Mouse (Mus musculus) v-Abl transformed pro-B cells (cell line): ENCODE measurements around the gene Tsr2.

Experiments used
- in situ Hi-C, 2 experiments: fragments of 400-800 bp; cut with MboI; formaldehyde crosslinking; loops; one replicate each; pipeline ENCODE4 v1.15.1; 2025; ENCODE audit not compliant: unreplicated experiment in 2 of 2

Gene Tsr2

GRCm38 (mm10) chrX:151096171-151097058 is at the start of gene Tsr2:
Gene Tsr2, minus strand, starts transcription at chrX:151096543.
- in situ Hi-C loops: loop anchor here (5.0 to 10.0 kb wide), 2 partner anchors 72 to 79 kb away; partner anchors contain the start of gene Gnl3l (in 1 of the 2)

GRCm38 (mm10) chrX:151132785-151133184 is 36.4 kb upstream of the Tsr2 start:
- in situ Hi-C loops: loop anchor here (10.0 to 25.0 kb wide), 2 partner anchors 1022 to 1705 kb away; no protein-coding TSS in a partner anchor

DNA sequence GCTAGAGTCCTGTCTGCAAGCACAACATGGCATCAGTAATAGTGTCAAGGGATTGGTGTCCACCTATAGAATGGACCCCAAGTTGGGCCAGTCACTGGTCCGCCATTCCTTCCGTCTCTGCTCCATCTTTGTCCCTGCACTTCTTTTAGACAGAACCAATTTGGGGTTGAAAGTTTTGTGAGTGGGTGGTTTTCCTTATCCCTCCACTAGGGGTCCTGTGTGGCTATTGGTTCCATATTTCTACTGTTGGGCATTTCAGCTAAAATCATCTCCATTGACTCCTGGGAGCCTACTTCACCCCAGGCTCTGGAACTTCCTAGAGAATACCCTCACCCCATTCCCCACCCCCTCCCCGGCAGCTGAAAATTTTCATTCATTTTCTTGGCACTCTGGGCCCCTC is 34.1 kb upstream of the Tsr2 start:
- in situ Hi-C loops: loop anchor here (10.0 to 25.0 kb wide), 2 partner anchors 1024 to 1707 kb away; no protein-coding TSS in a partner anchor

DNA sequence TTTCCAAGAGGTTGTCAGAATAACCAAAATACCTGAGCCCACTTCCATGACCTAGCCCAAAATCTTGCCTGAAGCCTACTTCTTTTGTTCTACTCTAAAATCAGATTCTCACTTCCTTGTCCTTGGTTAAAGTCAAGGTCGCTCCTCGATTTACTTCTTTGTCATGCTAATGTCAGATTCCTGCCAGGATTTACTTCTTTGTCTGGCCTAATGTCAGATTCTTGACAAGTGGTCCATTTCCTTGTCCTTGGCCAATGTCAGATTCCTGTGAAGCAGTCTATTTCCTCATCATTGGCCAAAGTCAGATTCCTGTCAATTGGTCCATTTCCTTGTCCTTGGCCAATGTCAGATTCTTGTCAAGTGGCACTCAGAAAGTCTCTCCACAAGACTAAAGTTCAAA is 27.6 kb upstream of the Tsr2 start:
- in situ Hi-C loops: loop anchor here (25.0 kb wide), 2 partner anchors 612 to 1038 kb away; no protein-coding TSS in a partner anchor

GRCm38 (mm10) chrX:151117432-151117831 is 21.1 kb upstream of the Tsr2 start:
- in situ Hi-C loops: loop anchor here (5.0 to 25.0 kb wide), 4 partner anchors 155 to 1045 kb away; no protein-coding TSS in a partner anchor

GRCm38 (mm10) chrX:151116795-151117194 is 20.5 kb upstream of the Tsr2 start:
- in situ Hi-C loops: loop anchor here (5.0 to 25.0 kb wide), 4 partner anchors 154 to 1046 kb away; no protein-coding TSS in a partner anchor

DNA sequence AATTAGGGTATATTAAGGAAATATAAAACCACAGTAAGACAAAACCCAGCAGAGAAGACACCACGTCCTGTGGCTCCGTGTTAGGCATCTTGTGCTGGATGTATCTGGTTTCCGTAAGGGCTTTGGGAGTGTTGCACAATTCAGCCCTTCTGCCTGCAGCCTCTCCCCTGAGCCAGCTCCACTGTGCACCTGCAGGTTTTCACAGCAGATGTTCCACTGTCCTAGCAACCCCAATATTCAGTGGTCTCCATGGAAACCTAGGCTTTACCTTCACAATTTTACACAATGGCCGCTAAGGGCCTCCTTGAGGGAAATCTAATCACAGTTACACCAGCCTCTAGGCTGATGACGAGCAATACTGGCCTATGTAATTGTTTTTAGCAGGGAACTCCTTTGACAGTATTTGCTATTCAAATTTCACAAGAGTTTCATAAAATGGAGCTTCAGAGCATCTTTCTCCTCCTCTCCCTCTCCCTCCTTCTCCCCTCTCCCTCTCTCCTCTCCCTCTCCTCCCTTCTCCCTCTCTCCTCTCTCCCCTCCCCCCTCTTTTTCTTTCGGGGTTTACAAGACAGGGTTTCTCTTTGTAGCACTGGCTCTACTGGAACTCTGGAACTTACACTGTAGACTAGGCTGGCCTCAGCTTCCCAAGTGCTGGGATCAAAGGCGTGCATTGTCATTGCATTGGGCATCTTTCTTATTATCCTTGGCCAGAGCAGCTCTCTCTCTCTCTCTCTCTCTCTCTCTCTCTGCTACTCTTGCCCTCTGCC is 11.1 kb upstream of the Tsr2 start:
- in situ Hi-C loops: loop anchor here (25.0 kb wide), 2 partner anchors 595 to 1055 kb away; no protein-coding TSS in a partner anchor

GRCm38 (mm10) chrX:151087418-151087817 is 8.9 kb downstream of the Tsr2 start:
- in situ Hi-C loops: no loop called here

GRCm38 (mm10) chrX:151085599-151085998 is 10.7 kb downstream of the Tsr2 start:
- in situ Hi-C loops: no loop called here

DNA sequence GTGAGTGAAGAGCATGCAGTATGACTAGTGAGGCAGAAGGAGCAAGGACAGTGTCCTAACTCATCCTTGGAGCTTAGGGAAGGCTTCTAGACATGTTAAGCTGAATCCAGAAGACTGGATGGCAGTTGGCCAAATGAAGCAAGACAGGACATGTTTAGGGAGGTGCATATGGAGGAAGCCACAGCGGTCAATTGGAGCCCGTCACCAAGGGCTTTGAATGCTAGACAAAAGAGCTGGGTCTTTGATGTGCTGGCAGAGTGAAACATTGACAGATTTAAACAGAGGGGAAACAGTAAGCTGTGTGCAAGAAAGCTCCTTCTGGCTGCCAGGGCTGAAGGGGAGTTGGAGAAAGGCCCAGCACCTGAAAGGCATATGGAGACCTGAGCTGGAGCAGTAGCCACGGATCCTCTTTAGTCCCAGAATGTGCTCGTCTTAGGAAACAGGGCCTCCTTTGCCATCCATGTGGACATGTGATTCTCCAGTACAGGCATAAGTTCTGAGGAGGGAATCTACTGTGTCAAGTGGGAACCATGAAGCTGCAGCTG is 19.3 kb downstream of the Tsr2 start:
- in situ Hi-C loops: no loop called here

- in situ Hi-C loops: no loop called here
Observed at GRCm38 (mm10) chrX:151076007-151076406, 20.3 kb downstream of the Tsr2 start.

GRCm38 (mm10) chrX:151067876-151068275 is 28.5 kb downstream of the Tsr2 start:
- in situ Hi-C loops: no loop called here

- in situ Hi-C loops: no loop called here
Observed at GRCm38 (mm10) chrX:151066071-151066666, 30.2 kb downstream of the Tsr2 start.

DNA sequence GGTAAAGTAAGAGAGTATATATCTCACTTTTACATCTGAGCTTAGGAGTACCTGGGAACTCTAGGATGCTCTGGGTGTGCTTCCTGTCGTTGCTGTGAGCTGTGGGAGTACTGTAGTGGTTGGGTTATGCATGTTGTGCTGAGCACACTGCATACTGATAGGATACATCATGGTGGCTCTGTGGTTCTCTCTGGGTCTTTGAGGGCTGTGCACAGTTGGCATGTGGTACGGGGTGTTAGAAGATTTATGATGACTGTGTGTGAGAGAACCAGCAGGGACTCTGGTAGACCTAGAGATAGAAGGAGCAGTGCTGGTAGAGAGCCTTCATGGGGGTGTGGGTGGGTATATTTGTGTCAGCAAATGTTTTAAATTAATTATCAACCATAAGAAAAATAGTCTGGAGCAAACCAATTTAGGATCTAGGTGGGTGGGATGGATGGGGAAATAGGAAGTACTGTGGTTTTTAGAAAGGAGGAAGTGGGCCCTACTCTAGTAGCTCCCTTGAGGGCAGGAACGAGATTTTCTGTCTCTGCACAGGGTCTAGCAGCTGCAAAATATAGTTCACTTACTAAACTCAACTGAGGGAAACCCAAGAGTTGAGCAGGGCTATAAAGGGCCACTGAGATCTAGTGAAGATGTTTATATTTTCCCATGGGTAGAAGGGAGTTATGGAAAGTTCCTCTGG is 34.6 kb downstream of the Tsr2 start:
- in situ Hi-C loops: no loop called here

GRCm38 (mm10) chrX:151059346-151059745 is 37.0 kb downstream of the Tsr2 start:
- in situ Hi-C loops: no loop called here

GRCm38 (mm10) chrX:151055559-151055958 is 40.8 kb downstream of the Tsr2 start:
- in situ Hi-C loops: no loop called here

GRCm38 (mm10) chrX:151054489-151054888 is 41.9 kb downstream of the Tsr2 start:
- in situ Hi-C loops: no loop called here

GRCm38 (mm10) chrX:151050337-151050736 is 46.0 kb downstream of the Tsr2 start:
- in situ Hi-C loops: no loop called here

DNA sequence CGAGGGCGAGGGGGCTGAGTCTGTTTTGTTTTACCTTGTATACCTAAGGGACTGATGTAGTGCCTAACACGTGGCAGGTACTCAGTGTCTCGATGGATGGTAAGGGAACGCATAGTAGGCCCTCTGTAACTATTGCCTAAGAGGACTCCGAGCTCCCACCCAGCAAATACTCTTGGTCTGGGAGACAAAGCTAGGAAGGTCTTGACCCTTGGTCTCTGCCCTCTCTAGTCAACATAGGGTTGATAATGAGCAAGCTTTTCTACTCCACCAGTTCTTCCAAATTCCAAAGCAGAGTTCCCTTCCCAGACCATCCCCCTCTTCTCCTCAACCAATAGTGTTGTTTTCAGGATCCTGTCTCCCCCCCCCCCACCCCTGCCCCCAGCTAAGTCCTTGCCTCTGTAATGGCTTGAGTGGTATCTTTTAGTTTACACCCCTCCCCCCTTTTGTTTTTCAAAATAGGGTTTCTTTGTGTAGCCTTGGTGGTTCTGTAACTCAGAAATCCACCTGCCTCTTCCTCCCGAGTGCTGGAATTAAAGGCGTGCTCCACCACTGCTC is 46.6 kb downstream of the Tsr2 start:
- in situ Hi-C loops: no loop called here
